Mouse (Mus musculus): ENCODE measurements around the gene Serpine2.

The Serpine2 gene

GRCm38 (mm10) chr1:79815446-79815845 is 45.5 kb downstream of the Serpine2 start:
- no peak for DNase-seq (ENCODE audit: low read depth, low spot score)

- no peak for DNase-seq (ENCODE audit: low read depth, low spot score)
These were observed 51.5 kb downstream of the Serpine2 start for GRCm38 (mm10) chr1:79809447-79809846.

GRCm38 (mm10) chr1:79806865-79807264 is 54.1 kb downstream of the Serpine2 start:
- DNase-seq (ENCODE audit: low read depth, low spot score): no peak

- no peak for DNase-seq (ENCODE audit: low read depth, low spot score)
These were observed 57.4 kb downstream of the Serpine2 start for GRCm38 (mm10) chr1:79803614-79804013.

- DNase-seq (ENCODE audit: low read depth, low spot score): no peak
These were observed 58.0 kb downstream of the Serpine2 start for GRCm38 (mm10) chr1:79802858-79803427.

- no peak for DNase-seq (ENCODE audit: low read depth, low spot score)
These were observed 63.9 kb downstream of the Serpine2 start for GRCm38 (mm10) chr1:79797084-79797483.

GRCm38 (mm10) chr1:79786267-79786927 is 74.6 kb downstream of the Serpine2 start:
- peak; percentile 14 for DNase-seq (ENCODE audit: low read depth, low spot score)

GRCm38 (mm10) chr1:79782433-79782832 is 78.5 kb downstream of the Serpine2 start:
- no peak for DNase-seq (ENCODE audit: low read depth, low spot score)

GRCm38 (mm10) chr1:79778011-79778410 is 83.0 kb downstream of the Serpine2 start:
- DNase-seq (ENCODE audit: low read depth, low spot score): no peak

- peak; percentile 96 for DNase-seq (ENCODE audit: low read depth, low spot score)
These were observed 85.0 kb downstream of the Serpine2 start, which contains the start of the genes Mrpl44 and Wdfy1 for GRCm38 (mm10) chr1:79775927-79776458. Gene Mrpl44 (plus strand): TSS chr1:79776018. Gene Wdfy1 (minus strand): TSS chr1:79776143.

GRCm38 (mm10) chr1:79774164-79774780 is 86.7 kb downstream of the Serpine2 start:
- DNase-seq (ENCODE audit: low read depth, low spot score): no peak

- no peak for DNase-seq (ENCODE audit: low read depth, low spot score)
These were observed 92.7 kb downstream of the Serpine2 start for GRCm38 (mm10) chr1:79768231-79768630.

- DNase-seq (ENCODE audit: low read depth, low spot score): no peak
These were observed 96.5 kb downstream of the Serpine2 start for GRCm38 (mm10) chr1:79764483-79764882.

GRCm38 (mm10) chr1:79764031-79764430 is 96.9 kb downstream of the Serpine2 start:
- no peak for DNase-seq (ENCODE audit: low read depth, low spot score)

GRCm38 (mm10) chr1:79762282-79763250 is 98.4 kb downstream of the Serpine2 start:
- no peak for DNase-seq (ENCODE audit: low read depth, low spot score)

GRCm38 (mm10) chr1:79761917-79762271 is 99.1 kb downstream of the Serpine2 start:
- no peak for DNase-seq (ENCODE audit: low read depth, low spot score)

GRCm38 (mm10) chr1:79761106-79761916 is 99.7 kb downstream of the Serpine2 start:
- peak; percentile 78 for DNase-seq (ENCODE audit: low read depth, low spot score)

- no peak for DNase-seq (ENCODE audit: low read depth, low spot score)
These were observed 100.3 kb downstream of the Serpine2 start for GRCm38 (mm10) chr1:79760656-79761055.

GRCm38 (mm10) chr1:79759436-79759972 is 101.5 kb downstream of the Serpine2 start:
- no peak for DNase-seq (ENCODE audit: low read depth, low spot score)

- no peak for DNase-seq (ENCODE audit: low read depth, low spot score)
These were observed 102.0 kb downstream of the Serpine2 start for GRCm38 (mm10) chr1:79759006-79759405.

All from forelimb bud, embryonic 11.5 days (tissue).